Mouse (Mus musculus): ENCODE results near the gene Slc19a2. TPM values are rescaled to one million over a fixed set of nuclear protein-coding genes. Genes with fewer than 3 reads are reported as not detected.

Gene Slc19a2
- total RNA-seq, 1 experiment, result 93.3 TPM

- Histone ChIP-seq H3K4me3 (ENCODE audit: insufficient read depth in 1 of 2, low read depth in 1 of 2, low read length in 2 of 2, poor library complexity in 1 of 2, severe bottlenecking in 1 of 2) (no peak overlapping the region), H3K36me3 (ENCODE audit: control insufficient read depth, insufficient read depth, low read length, poor library complexity, severe bottlenecking) (no peaks in the 10 kb centered on the region; the same call in none of the 2 replicates), H3K27ac (ENCODE audit: insufficient read depth, low read depth, low read length, poor library complexity, severe bottlenecking) (no peak overlapping the region), H3K4me1 (ENCODE audit: control insufficient read depth in 2 of 2, insufficient read depth in 2 of 2, low read length in 2 of 2, poor library complexity in 1 of 2) (0 out of 4 replicates have a peak, but pooled peaks cover 0 to 2% of the 10 kb centered on the region in 2 experiments), H3K9ac (ENCODE audit: insufficient read depth, low read depth, low read length, poor library complexity, severe bottlenecking) (no peak overlapping the region), H3K9me3 (ENCODE audit: control insufficient read depth, insufficient read depth, low read depth, low read length) (no peaks in the 10 kb centered on the region)
- no peak for DNase-seq (ENCODE audit: low read depth, low spot score)
- no peak for TF ChIP-seq CHD2 (IDR thresholded peaks at IDR 0.05; ENCODE audit: low read depth, low read length)
- no peak for TF ChIP-seq HCFC1 (IDR thresholded peaks at IDR 0.05; ENCODE audit: borderline replicate concordance, insufficient read depth, low read length)
- no peak for TF ChIP-seq MAFK (IDR thresholded peaks at IDR 0.05; ENCODE audit: insufficient read depth, low read depth, low read length)
- TF ChIP-seq ZNF384 (IDR thresholded peaks at IDR 0.05; ENCODE audit: low read depth, low read length), result no peak
- no peak for TF ChIP-seq ZC3H11A (IDR thresholded peaks at IDR 0.05; ENCODE audit: borderline replicate concordance, low read depth, low read length)
- in situ Hi-C loops (cut with MboI; ENCODE audit: low sequenced_read_pairs in 2 of 2, unreplicated experiment in 2 of 2), result no loop called here
Observed at GRCm38 (mm10) chr1:164314085-164314484, 65.2 kb downstream of the Slc19a2 start.

Other genes with a start within 250 kb of the Slc19a2 start
- gene Sele, start 200.8 kb upstream of the Slc19a2 start, total RNA-seq (2012; rRNA removed), result not detected in 2 replicates
- gene Sell, start 187.1 kb upstream of the Slc19a2 start, total RNA-seq (2012; rRNA removed), result 0.09 TPM in 1 of 2 replicates, not detected in the other
- 0.21 and 0.22 TPM in 2 replicates for gene Selp, start 133.8 kb upstream of the Slc19a2 start, total RNA-seq (2012; rRNA removed)
- gene F5, start 97.2 kb upstream of the Slc19a2 start, total RNA-seq (2012; rRNA removed), result 0.76 and 1.3 TPM in 2 replicates
- gene Ccdc181, start 26.5 kb downstream of the Slc19a2 start, total RNA-seq (2012; rRNA removed), result 3.1 and 4.1 TPM in 2 replicates
- gene Nme7, start 55.1 kb downstream of the Slc19a2 start, total RNA-seq (2012; rRNA removed), result 28.3 and 32.8 TPM in 2 replicates
- gene Blzf1, start 58.4 kb downstream of the Slc19a2 start, total RNA-seq (2012; rRNA removed), result 16.5 and 21.2 TPM in 2 replicates
- gene Atp1b1, start 209.3 kb downstream of the Slc19a2 start, total RNA-seq (2012; rRNA removed), result 58.3 and 79.1 TPM in 2 replicates

All from ES-E14 (cell line).